Mouse (Mus musculus): ENCODE measurements at regions not wholly inside any gene's neighbourhood (a gene's known extent, or its start where the extent isn't known, plus 50 kb on each side); places are given as distances from the start of the nearest gene placed in this dataset.

GRCm38 (mm10) chr2:162837776-162838175 is 93.6 kb upstream of the Srsf6 start:
- Histone ChIP-seq H3K4me3 (ENCODE audit: low read depth, low read length) (no peak overlapping the region), H3K27me3 (ENCODE audit: control insufficient read depth, insufficient read depth, low read length, poor library complexity, severe bottlenecking) (no peaks in the 10 kb centered on the region; the same call in 1 of the 2 replicates), H3K9me3 (replicated peaks; ENCODE audit: control insufficient read depth, insufficient read depth, low read length, poor library complexity, severe bottlenecking) (peaks cover 4% of the 10 kb centered on the region; the same call in 1 of the 2 replicates), H3K9ac (ENCODE audit: low read depth, poor library complexity, severe bottlenecking) (no peak overlapping the region), H3K27ac (ENCODE audit: insufficient read depth, low read length) (no peak overlapping the region), H3K4me1 (ENCODE audit: control insufficient read depth, insufficient read depth, low read length) (no peaks in the 10 kb centered on the region), H3K36me3 (ENCODE audit: control insufficient read depth, insufficient read depth, low read length, poor library complexity, severe bottlenecking) (no peaks in the 10 kb centered on the region)
- TF ChIP-seq POLR2A (IDR thresholded peaks at IDR 0.05; ENCODE audit: insufficient read depth, low read length) (no peak), EP300 (IDR thresholded peaks at IDR 0.05; ENCODE audit: insufficient read depth, low read depth, low read length) (no peak), CTCF (IDR thresholded peaks at IDR 0.05; ENCODE audit: low read depth, low read length) (no peak)

GRCm38 (mm10) chr2:162833741-162834140 is 97.6 kb upstream of the Srsf6 start:
- H3K27me3 ChIP-seq (ENCODE audit: control insufficient read depth, insufficient read depth, low read length, poor library complexity, severe bottlenecking), result no peaks in the 10 kb centered on the region; the same call in 1 of the 2 replicates
- H3K4me3 ChIP-seq (ENCODE audit: low read depth, low read length), result no peak overlapping the region
- no peaks in the 10 kb centered on the region for H3K36me3 ChIP-seq (ENCODE audit: control insufficient read depth, insufficient read depth, low read length, poor library complexity, severe bottlenecking)
- H3K27ac ChIP-seq (ENCODE audit: insufficient read depth, low read length), result no peak overlapping the region
- H3K4me1 ChIP-seq (ENCODE audit: control insufficient read depth, insufficient read depth, low read length), result no peaks in the 10 kb centered on the region
- H3K9me3 ChIP-seq (replicated peaks; ENCODE audit: control insufficient read depth, insufficient read depth, low read length, poor library complexity, severe bottlenecking), result no peaks in the 10 kb centered on the region
- TF ChIP-seq POLR2A (IDR thresholded peaks at IDR 0.05; ENCODE audit: insufficient read depth, low read length), result no peak
- no peak for TF ChIP-seq EP300 (IDR thresholded peaks at IDR 0.05; ENCODE audit: insufficient read depth, low read depth, low read length)
- TF ChIP-seq CTCF (IDR thresholded peaks at IDR 0.05; ENCODE audit: low read depth, low read length), result no peak
- H3K9ac ChIP-seq (ENCODE audit: low read depth, poor library complexity, severe bottlenecking), result no peak overlapping the region

DNA sequence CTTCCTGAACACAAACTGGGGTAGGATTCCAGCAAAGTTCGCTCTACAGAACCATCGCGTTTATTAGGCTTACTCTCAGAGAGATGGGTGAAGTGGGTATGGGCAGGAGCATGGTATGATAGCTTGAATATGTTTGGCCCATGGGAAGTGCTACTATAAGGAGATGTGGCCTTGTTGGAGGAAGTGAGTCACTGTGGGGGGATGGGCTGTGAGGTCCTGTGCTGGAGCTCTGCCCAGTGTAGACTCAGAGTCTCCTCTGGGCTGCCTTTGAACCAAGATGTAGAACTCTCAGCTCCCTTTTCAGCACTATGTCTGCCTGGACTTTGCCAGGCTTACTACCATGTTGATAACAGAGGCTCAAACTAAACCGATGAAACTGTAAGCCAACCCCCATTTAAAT is 112.5 kb upstream of the Srsf6 start:
- Histone ChIP-seq H3K27me3 (ENCODE audit: control insufficient read depth, insufficient read depth, low read length, poor library complexity, severe bottlenecking) (no peaks in the 10 kb centered on the region), H3K4me1 (ENCODE audit: control insufficient read depth, insufficient read depth, low read length) (no peaks in the 10 kb centered on the region), H3K4me3 (ENCODE audit: low read depth, low read length) (no peak overlapping the region), H3K27ac (ENCODE audit: insufficient read depth, low read length) (no peak overlapping the region), H3K36me3 (ENCODE audit: control insufficient read depth, insufficient read depth, low read length, poor library complexity, severe bottlenecking) (no peaks in the 10 kb centered on the region), H3K9ac (ENCODE audit: low read depth, poor library complexity, severe bottlenecking) (no peak overlapping the region), H3K9me3 (replicated peaks; ENCODE audit: control insufficient read depth, insufficient read depth, low read length, poor library complexity, severe bottlenecking) (no peaks in the 10 kb centered on the region)
- no peak for TF ChIP-seq EP300 (IDR thresholded peaks at IDR 0.05; ENCODE audit: insufficient read depth, low read depth, low read length)
- TF ChIP-seq CTCF (IDR thresholded peaks at IDR 0.05; ENCODE audit: low read depth, low read length), result no peak
- TF ChIP-seq POLR2A (IDR thresholded peaks at IDR 0.05; ENCODE audit: insufficient read depth, low read length), result no peak

DNA sequence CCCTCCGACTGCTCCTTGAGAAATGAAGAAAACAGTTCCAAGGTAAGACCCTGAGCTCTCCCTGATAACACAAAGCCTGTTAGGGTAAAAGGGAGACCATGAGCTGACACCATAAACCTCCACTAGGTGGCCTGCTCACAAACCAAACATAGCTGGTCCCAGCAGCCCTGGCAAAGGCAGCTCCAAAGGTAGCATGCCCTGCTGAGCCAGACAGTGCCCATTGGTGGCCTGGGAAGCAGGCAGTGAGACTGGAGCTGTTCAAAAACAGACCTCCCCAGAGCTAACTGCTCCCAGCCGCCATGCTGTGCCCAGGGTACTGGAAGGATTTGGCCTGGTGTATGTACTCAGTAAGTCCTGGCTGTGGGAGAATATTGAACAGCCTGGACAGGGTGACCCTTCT is 117.1 kb upstream of the Srsf6 start:
- TF ChIP-seq EP300 (IDR thresholded peaks at IDR 0.05; ENCODE audit: insufficient read depth, low read depth, low read length) (no peak), CTCF (IDR thresholded peaks at IDR 0.05; ENCODE audit: low read depth, low read length) (peak; percentile 35), POLR2A (IDR thresholded peaks at IDR 0.05; ENCODE audit: insufficient read depth, low read length) (no peak)
- no peaks in the 10 kb centered on the region for H3K27me3 ChIP-seq (ENCODE audit: control insufficient read depth, insufficient read depth, low read length, poor library complexity, severe bottlenecking)
- no peaks in the 10 kb centered on the region for H3K36me3 ChIP-seq (ENCODE audit: control insufficient read depth, insufficient read depth, low read length, poor library complexity, severe bottlenecking)
- no peaks in the 10 kb centered on the region for H3K9me3 ChIP-seq (replicated peaks; ENCODE audit: control insufficient read depth, insufficient read depth, low read length, poor library complexity, severe bottlenecking)
- no peak overlapping the region for H3K27ac ChIP-seq (ENCODE audit: insufficient read depth, low read length)
- no peaks in the 10 kb centered on the region for H3K4me1 ChIP-seq (ENCODE audit: control insufficient read depth, insufficient read depth, low read length)
- no peak overlapping the region for H3K9ac ChIP-seq (ENCODE audit: low read depth, poor library complexity, severe bottlenecking)
- no peak overlapping the region for H3K4me3 ChIP-seq (ENCODE audit: low read depth, low read length)

- H3K4me3 ChIP-seq (ENCODE audit: low read depth, low read length), result no peak overlapping the region
- no peaks in the 10 kb centered on the region for H3K4me1 ChIP-seq (ENCODE audit: control insufficient read depth, insufficient read depth, low read length)
- H3K9me3 ChIP-seq (replicated peaks; ENCODE audit: control insufficient read depth, insufficient read depth, low read length, poor library complexity, severe bottlenecking), result no peaks in the 10 kb centered on the region
- TF ChIP-seq EP300 (IDR thresholded peaks at IDR 0.05; ENCODE audit: insufficient read depth, low read depth, low read length) (no peak), POLR2A (IDR thresholded peaks at IDR 0.05; ENCODE audit: insufficient read depth, low read length) (no peak), CTCF (IDR thresholded peaks at IDR 0.05; ENCODE audit: low read depth, low read length) (no peak)
- H3K27me3 ChIP-seq (ENCODE audit: control insufficient read depth, insufficient read depth, low read length, poor library complexity, severe bottlenecking), result no peaks in the 10 kb centered on the region
- no peaks in the 10 kb centered on the region for H3K36me3 ChIP-seq (ENCODE audit: control insufficient read depth, insufficient read depth, low read length, poor library complexity, severe bottlenecking)
- no peak overlapping the region for H3K27ac ChIP-seq (ENCODE audit: insufficient read depth, low read length)
- H3K9ac ChIP-seq (ENCODE audit: low read depth, poor library complexity, severe bottlenecking), result no peak overlapping the region
These were observed 123.6 kb upstream of the Srsf6 start for GRCm38 (mm10) chr2:162807747-162808146.

- Histone ChIP-seq H3K27ac (ENCODE audit: insufficient read depth, low read length) (no peak overlapping the region), H3K4me1 (ENCODE audit: control insufficient read depth, insufficient read depth, low read length) (no peaks in the 10 kb centered on the region), H3K4me3 (ENCODE audit: low read depth, low read length) (no peak overlapping the region), H3K27me3 (ENCODE audit: control insufficient read depth, insufficient read depth, low read length, poor library complexity, severe bottlenecking) (no peaks in the 10 kb centered on the region), H3K9me3 (replicated peaks; ENCODE audit: control insufficient read depth, insufficient read depth, low read length, poor library complexity, severe bottlenecking) (no peaks in the 10 kb centered on the region), H3K9ac (ENCODE audit: low read depth, poor library complexity, severe bottlenecking) (no peak overlapping the region), H3K36me3 (ENCODE audit: control insufficient read depth, insufficient read depth, low read length, poor library complexity, severe bottlenecking) (no peaks in the 10 kb centered on the region)
- TF ChIP-seq POLR2A (IDR thresholded peaks at IDR 0.05; ENCODE audit: insufficient read depth, low read length) (no peak), EP300 (IDR thresholded peaks at IDR 0.05; ENCODE audit: insufficient read depth, low read depth, low read length) (no peak), CTCF (IDR thresholded peaks at IDR 0.05; ENCODE audit: low read depth, low read length) (no peak)
These were observed 134.8 kb upstream of the Srsf6 start for GRCm38 (mm10) chr2:162796528-162796927.
